Mouse (Mus musculus): ENCODE results near the gene Hoxc12. TPM values are rescaled to one million over a fixed set of nuclear protein-coding genes. Genes with fewer than 3 reads are reported as not detected.
A peak's percentile ranks its signal among the peaks of the same experiment; 100 is the strongest.

Gene Hoxc12
- polyA plus RNA-seq, 1 experiment from 2014 or later, result not detected

GRCm38 (mm10) chr15:102978615-102979515 is 42.3 kb downstream of the Hoxc12 start:
- Histone ChIP-seq H3K4me2 (ENCODE audit: low read depth, low read length) (no peak overlapping the region), H3K4me1 (ENCODE audit: control insufficient read depth, insufficient read depth, low read length) (peaks cover 6% of the 10 kb centered on the region), H3K9me3 (replicated peaks; ENCODE audit: control insufficient read depth, low read length) (no peaks in the 10 kb centered on the region), H3K27me3 (ENCODE audit: control insufficient read depth, insufficient read depth, low read length) (peaks cover 96% of the 10 kb centered on the region), H3K27ac (replicated peaks; ENCODE audit: low read depth, low read length) (no peak overlapping the region), H3K4me3 (ENCODE audit: low read depth, low read length) (no peak overlapping the region), H3K36me3 (replicated peaks; ENCODE audit: control insufficient read depth, insufficient read depth, low read depth, low read length) (no peaks in the 10 kb centered on the region), H3K9ac (replicated peaks; ENCODE audit: low read length) (no peak overlapping the region)
- DNase-seq (ENCODE audit: low spot score) (no peak), ATAC-seq (replicated peaks; ENCODE audit: insufficient number of reproducible peaks, low FRiP score, low TSS enrichment, low read depth) (no peak)
- 1% methylated on average over 13 of the region's 13 CpGs for WGBS

GRCm38 (mm10) chr15:102979936-102980335 is 43.4 kb downstream of the Hoxc12 start:
- Histone ChIP-seq H3K36me3 (replicated peaks; ENCODE audit: control insufficient read depth, insufficient read depth, low read depth, low read length) (no peaks in the 10 kb centered on the region), H3K27ac (replicated peaks; ENCODE audit: low read depth, low read length) (no peak overlapping the region), H3K9ac (replicated peaks; ENCODE audit: low read length) (no peak overlapping the region), H3K4me3 (ENCODE audit: low read depth, low read length) (no peak overlapping the region), H3K4me2 (ENCODE audit: low read depth, low read length) (no peak overlapping the region), H3K9me3 (replicated peaks; ENCODE audit: control insufficient read depth, low read length) (no peaks in the 10 kb centered on the region), H3K27me3 (ENCODE audit: control insufficient read depth, insufficient read depth, low read length) (peaks cover 96% of the 10 kb centered on the region), H3K4me1 (ENCODE audit: control insufficient read depth, insufficient read depth, low read length) (peaks cover 6% of the 10 kb centered on the region)
- DNase-seq (ENCODE audit: low spot score) (no peak), ATAC-seq (replicated peaks; ENCODE audit: insufficient number of reproducible peaks, low FRiP score, low TSS enrichment, low read depth) (no peak)
- WGBS, result 0% methylated on average over 1 of the region's 1 CpGs

GRCm38 (mm10) chr15:102980352-102980751 is 43.8 kb downstream of the Hoxc12 start:
- no peak overlapping the region for H3K4me3 ChIP-seq (ENCODE audit: low read depth, low read length)
- no peak for ATAC-seq (replicated peaks; ENCODE audit: insufficient number of reproducible peaks, low FRiP score, low TSS enrichment, low read depth)
- no peak overlapping the region for H3K9ac ChIP-seq (replicated peaks; ENCODE audit: low read length)
- H3K4me2 ChIP-seq (ENCODE audit: low read depth, low read length), result no peak overlapping the region
- WGBS, result 2% methylated on average over 11 of the region's 11 CpGs
- H3K36me3 ChIP-seq (replicated peaks; ENCODE audit: control insufficient read depth, insufficient read depth, low read depth, low read length), result no peaks in the 10 kb centered on the region
- H3K27me3 ChIP-seq (ENCODE audit: control insufficient read depth, insufficient read depth, low read length), result peaks cover 96% of the 10 kb centered on the region
- no peak for DNase-seq (ENCODE audit: low spot score)
- peaks cover 6% of the 10 kb centered on the region for H3K4me1 ChIP-seq (ENCODE audit: control insufficient read depth, insufficient read depth, low read length)
- H3K9me3 ChIP-seq (replicated peaks; ENCODE audit: control insufficient read depth, low read length), result no peaks in the 10 kb centered on the region
- H3K27ac ChIP-seq (replicated peaks; ENCODE audit: low read depth, low read length), result no peak overlapping the region

GRCm38 (mm10) chr15:102980912-102981311 is 44.4 kb downstream of the Hoxc12 start:
- ATAC-seq (replicated peaks; ENCODE audit: insufficient number of reproducible peaks, low FRiP score, low TSS enrichment, low read depth), result no peak

GRCm38 (mm10) chr15:102981379-102982288 is 45.1 kb downstream of the Hoxc12 start:
- H3K9me3 ChIP-seq (replicated peaks; ENCODE audit: control insufficient read depth, low read length), result no peaks in the 10 kb centered on the region
- H3K27ac ChIP-seq (replicated peaks; ENCODE audit: low read depth, low read length), result no peak overlapping the region
- H3K27me3 ChIP-seq (ENCODE audit: control insufficient read depth, insufficient read depth, low read length), result peaks cover 96% of the 10 kb centered on the region
- no peak overlapping the region for H3K9ac ChIP-seq (replicated peaks; ENCODE audit: low read length)
- H3K4me3 ChIP-seq (ENCODE audit: low read depth, low read length), result peak overlapping the region; percentile 16; the same call in 1 of the 2 replicates
- H3K4me1 ChIP-seq (ENCODE audit: control insufficient read depth, insufficient read depth, low read length), result peaks cover 6% of the 10 kb centered on the region
- H3K36me3 ChIP-seq (replicated peaks; ENCODE audit: control insufficient read depth, insufficient read depth, low read depth, low read length), result no peaks in the 10 kb centered on the region
- DNase-seq (ENCODE audit: low spot score) (peak; percentile 76), ATAC-seq (replicated peaks; ENCODE audit: insufficient number of reproducible peaks, low FRiP score, low TSS enrichment, low read depth) (no peak)
- H3K4me2 ChIP-seq (ENCODE audit: low read depth, low read length), result peak overlapping the region; percentile 17
- WGBS, result under 1% methylated on average over 88 of the region's 88 CpGs

More at GRCm38 (mm10) chr15:102980912-102981311, 44.4 kb downstream of the Hoxc12 start:
- H3K4me1 ChIP-seq (ENCODE audit: control insufficient read depth, insufficient read depth, low read length), result peaks cover 6% of the 10 kb centered on the region
- peaks cover 96% of the 10 kb centered on the region for H3K27me3 ChIP-seq (ENCODE audit: control insufficient read depth, insufficient read depth, low read length)
- no peak overlapping the region for H3K27ac ChIP-seq (replicated peaks; ENCODE audit: low read depth, low read length)
- no peaks in the 10 kb centered on the region for H3K36me3 ChIP-seq (replicated peaks; ENCODE audit: control insufficient read depth, insufficient read depth, low read depth, low read length)
- H3K4me2 ChIP-seq (ENCODE audit: low read depth, low read length), result no peak overlapping the region
- no peak overlapping the region for H3K9ac ChIP-seq (replicated peaks; ENCODE audit: low read length)
- no peak overlapping the region for H3K4me3 ChIP-seq (ENCODE audit: low read depth, low read length)
- WGBS, result 0% methylated on average over 14 of the region's 14 CpGs
- no peak for DNase-seq (ENCODE audit: low spot score)
- H3K9me3 ChIP-seq (replicated peaks; ENCODE audit: control insufficient read depth, low read length), result no peaks in the 10 kb centered on the region

GRCm38 (mm10) chr15:102983716-102984115 is 47.2 kb downstream of the Hoxc12 start:
- Histone ChIP-seq H3K9me3 (replicated peaks; ENCODE audit: control insufficient read depth, low read length) (no peaks in the 10 kb centered on the region), H3K4me2 (ENCODE audit: low read depth, low read length) (no peak overlapping the region), H3K36me3 (replicated peaks; ENCODE audit: control insufficient read depth, insufficient read depth, low read depth, low read length) (no peaks in the 10 kb centered on the region), H3K4me3 (ENCODE audit: low read depth, low read length) (no peak overlapping the region), H3K9ac (replicated peaks; ENCODE audit: low read length) (no peak overlapping the region), H3K4me1 (ENCODE audit: control insufficient read depth, insufficient read depth, low read length) (peaks cover 6% of the 10 kb centered on the region), H3K27me3 (ENCODE audit: control insufficient read depth, insufficient read depth, low read length) (peaks cover 96% of the 10 kb centered on the region), H3K27ac (replicated peaks; ENCODE audit: low read depth, low read length) (no peak overlapping the region)
- 2% methylated on average over 12 of the region's 12 CpGs for WGBS
- DNase-seq (ENCODE audit: low spot score), result no peak
- no peak for ATAC-seq (replicated peaks; ENCODE audit: insufficient number of reproducible peaks, low FRiP score, low TSS enrichment, low read depth)

GRCm38 (mm10) chr15:102984521-102984920 is 48.0 kb downstream of the Hoxc12 start:
- DNase-seq (ENCODE audit: low spot score) (no peak), ATAC-seq (replicated peaks; ENCODE audit: insufficient number of reproducible peaks, low FRiP score, low TSS enrichment, low read depth) (no peak)
- H3K9ac ChIP-seq (replicated peaks; ENCODE audit: low read length), result no peak overlapping the region
- no peaks in the 10 kb centered on the region for H3K36me3 ChIP-seq (replicated peaks; ENCODE audit: control insufficient read depth, insufficient read depth, low read depth, low read length)
- peaks cover 96% of the 10 kb centered on the region for H3K27me3 ChIP-seq (ENCODE audit: control insufficient read depth, insufficient read depth, low read length)
- H3K4me2 ChIP-seq (ENCODE audit: low read depth, low read length), result no peak overlapping the region
- no peaks in the 10 kb centered on the region for H3K9me3 ChIP-seq (replicated peaks; ENCODE audit: control insufficient read depth, low read length)
- H3K4me1 ChIP-seq (ENCODE audit: control insufficient read depth, insufficient read depth, low read length), result peaks cover 6% of the 10 kb centered on the region
- no peak overlapping the region for H3K4me3 ChIP-seq (ENCODE audit: low read depth, low read length)
- H3K27ac ChIP-seq (replicated peaks; ENCODE audit: low read depth, low read length), result no peak overlapping the region
- under 1% methylated on average over 10 of the region's 10 CpGs for WGBS

Data from embryonic facial prominence, embryonic 11.5 days (tissue).